7 mouse cellular contexts compared by ENCODE assay signal in the genomic region with DNA sequence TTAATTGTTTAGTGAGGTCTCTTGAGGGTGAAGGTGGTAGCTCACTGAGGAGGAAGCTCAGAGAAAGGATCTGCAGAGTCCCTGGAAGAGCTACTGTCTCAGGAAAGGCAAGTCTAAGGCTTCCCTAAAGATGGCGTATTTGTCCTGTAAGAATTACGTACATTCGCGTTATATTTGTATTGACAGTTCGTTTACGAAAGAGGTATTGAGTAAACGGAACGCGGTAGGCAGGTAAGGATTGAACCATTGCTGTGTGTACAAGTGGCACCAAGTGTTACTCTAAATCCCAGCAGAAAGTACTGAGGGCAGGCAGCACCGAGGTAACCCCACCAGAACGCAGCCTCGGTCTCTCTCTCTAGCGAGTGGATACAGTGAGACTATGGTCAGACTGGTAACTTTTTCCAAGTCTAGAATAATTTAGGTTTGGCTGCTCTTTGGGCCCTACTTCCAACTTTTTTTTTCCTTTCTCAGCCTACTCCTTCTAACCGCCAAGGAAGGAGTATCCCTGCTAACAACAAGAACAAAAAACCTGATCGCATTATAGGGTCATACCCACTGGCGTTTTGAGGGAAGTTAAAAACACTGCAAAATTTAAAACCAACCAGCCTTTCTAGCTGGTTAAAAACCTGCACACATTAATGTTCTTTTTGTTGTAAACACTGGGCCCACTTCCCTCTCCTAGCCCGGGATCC. TPM values are rescaled to one million over a fixed set of nuclear protein-coding genes. Genes with fewer than 3 reads are reported as not detected.
DNase-seq lines count a peak whose midpoint lies in the region; ATAC-seq and TF ChIP-seq lines count a peak whose summit lies in the region.

A gene (plus strand): TSS at position 45 of the 692 bp plus-strand sequence.

- peak within 1 kb of the TSS; percentile 99 for H3K9ac ChIP-seq in heart, embryonic 12.5 days
- H3K9ac ChIP-seq in kidney, embryonic 16.5 days (replicated peaks; ENCODE audit: low read length): peak within 1 kb of the TSS; percentile 99
- peak within 1 kb of the TSS; percentile 99 for H3K9ac ChIP-seq in lung, embryonic 16.5 days (ENCODE audit: low read length)

- peaks cover 5% of the 10 kb centered on the region; the same call in 1 of the 2 replicates for H3K27me3 ChIP-seq in E14TG2a.4 (ENCODE audit: insufficient read depth, low read length)
- no peaks in the 10 kb centered on the region for H3K27me3 ChIP-seq in heart, embryonic 12.5 days (replicated peaks)
- no peaks in the 10 kb centered on the region for H3K27me3 ChIP-seq in kidney, embryonic 16.5 days (ENCODE audit: insufficient read depth, low read length)
- no peaks in the 10 kb centered on the region for H3K27me3 ChIP-seq in lung, embryonic 16.5 days (ENCODE audit: control insufficient read depth, insufficient read depth, low read depth, low read length)
- peaks cover 23% of the 10 kb centered on the region for H3K27me3 ChIP-seq in small intestine, adult 2 months (ENCODE audit: control insufficient read depth, insufficient read depth, low read length)

- peaks cover 26% of the 10 kb centered on the region for H3K4me1 ChIP-seq in E14TG2a.4 (replicated peaks; ENCODE audit: low read depth, low read length)
- H3K4me1 ChIP-seq in embryonic fibroblast, embryonic 13.5 days (ENCODE audit: control insufficient read depth, insufficient read depth, low read length): peaks cover 3% of the 10 kb centered on the region; the same call in 1 of the 2 replicates
- peaks cover 19% of the 10 kb centered on the region for H3K4me1 ChIP-seq in heart, embryonic 12.5 days (replicated peaks)
- H3K4me1 ChIP-seq in kidney, embryonic 16.5 days (ENCODE audit: insufficient read depth, low read length): peaks cover 29% of the 10 kb centered on the region
- H3K4me1 ChIP-seq in lung, embryonic 16.5 days (replicated peaks; ENCODE audit: control insufficient read depth, insufficient read depth, low read length): peaks cover 19% of the 10 kb centered on the region
- H3K4me1 ChIP-seq in small intestine, adult 2 months (ENCODE audit: control insufficient read depth, insufficient read depth, insufficient read length, low read length): no peaks in the 10 kb centered on the region

- peak; percentile 47 for TF ChIP-seq POLR2A in embryonic fibroblast, embryonic 13.5 days (IDR thresholded peaks at IDR 0.05; ENCODE audit: low read depth, low read length)
- TF ChIP-seq POLR2A in small intestine, adult 2 months (IDR thresholded peaks at IDR 0.05; ENCODE audit: low read depth, low read length): no peak

- DNase-seq in R1 (ENCODE audit: low read depth, low spot score): peak; percentile 44

- peak; percentile 11; the same call in 1 of the 2 replicates for ATAC-seq in heart, embryonic 12.5 days (ENCODE audit: insufficient number of reproducible peaks, low FRiP score)
- ATAC-seq in kidney, embryonic 16.5 days (ENCODE audit: low FRiP score, low TSS enrichment): peak; percentile 35
- peak; percentile 29 for ATAC-seq in lung, embryonic 16.5 days (ENCODE audit: low read depth)

- H3K27ac ChIP-seq in embryonic fibroblast, embryonic 13.5 days (ENCODE audit: insufficient read depth, low read length): peak within 1 kb of the TSS; percentile 93
- H3K27ac ChIP-seq in heart, embryonic 12.5 days (ENCODE audit: poor library complexity, severe bottlenecking): peak within 1 kb of the TSS; percentile 99
- H3K27ac ChIP-seq in kidney, embryonic 16.5 days (ENCODE audit: low read length): peak within 1 kb of the TSS; percentile 99
- H3K27ac ChIP-seq in lung, embryonic 16.5 days (ENCODE audit: low read length): peak within 1 kb of the TSS; percentile 99
- peak within 1 kb of the TSS; percentile 8 for H3K27ac ChIP-seq in small intestine, adult 2 months (ENCODE audit: insufficient read depth, low read depth, low read length)

- peak within 1 kb of the TSS; percentile 75 for H3K4me2 ChIP-seq in heart, embryonic 12.5 days
- peak within 1 kb of the TSS; percentile 57 for H3K4me2 ChIP-seq in kidney, embryonic 16.5 days (replicated peaks; ENCODE audit: low read depth, low read length)
- H3K4me2 ChIP-seq in lung, embryonic 16.5 days (ENCODE audit: low read depth, low read length): peak within 1 kb of the TSS; percentile 72

- no peaks in the 10 kb centered on the region for H3K9me3 ChIP-seq in E14TG2a.4 (ENCODE audit: low read length)
- no peaks in the 10 kb centered on the region for H3K9me3 ChIP-seq in heart, embryonic 12.5 days (replicated peaks)
- no peaks in the 10 kb centered on the region for H3K9me3 ChIP-seq in kidney, embryonic 16.5 days (ENCODE audit: low read length)
- H3K9me3 ChIP-seq in lung, embryonic 16.5 days (ENCODE audit: control insufficient read depth, low read length): no peaks in the 10 kb centered on the region

- WGBS in heart, embryonic 12.5 days: 2% methylated on average over 17 of the region's 17 CpGs
- WGBS in kidney, embryonic 16.5 days: 3% methylated on average over 17 of the region's 17 CpGs
- under 1% methylated on average over 17 of the region's 17 CpGs for WGBS in lung, embryonic 16.5 days
- WGBS in small intestine, adult 2 months: 10% methylated on average over 17 of the region's 17 CpGs

- peak within 1 kb of the TSS; percentile 91 for H3K4me3 ChIP-seq in E14TG2a.4 (replicated peaks; ENCODE audit: low read length)
- peak within 1 kb of the TSS; percentile 94 for H3K4me3 ChIP-seq in embryonic fibroblast, embryonic 13.5 days (ENCODE audit: insufficient read depth, low read length)
- H3K4me3 ChIP-seq in heart, embryonic 12.5 days: peak within 1 kb of the TSS; percentile 97
- H3K4me3 ChIP-seq in kidney, embryonic 16.5 days (ENCODE audit: low read length): peak within 1 kb of the TSS; percentile 96
- peak within 1 kb of the TSS; percentile 91 for H3K4me3 ChIP-seq in lung, embryonic 16.5 days (ENCODE audit: low read length)
- peak within 1 kb of the TSS; percentile 66 for H3K4me3 ChIP-seq in small intestine, adult 2 months (ENCODE audit: low read depth, low read length)

- no peaks in the 10 kb centered on the region for H3K36me3 ChIP-seq in E14TG2a.4 (ENCODE audit: insufficient read depth, low read length)
- H3K36me3 ChIP-seq in heart, embryonic 12.5 days: no peaks in the 10 kb centered on the region
- H3K36me3 ChIP-seq in kidney, embryonic 16.5 days (ENCODE audit: insufficient read depth, low read length): no peaks in the 10 kb centered on the region
- H3K36me3 ChIP-seq in lung, embryonic 16.5 days (ENCODE audit: control insufficient read depth, insufficient read depth, low read length): no peaks in the 10 kb centered on the region
- H3K36me3 ChIP-seq in small intestine, adult 2 months (ENCODE audit: control insufficient read depth, insufficient read depth, low read length): no peaks in the 10 kb centered on the region

- TF ChIP-seq CTCF in E14TG2a.4 (conservative IDR thresholded peaks at IDR 0.05; ENCODE audit: low read length): no peak
- no peak for TF ChIP-seq CTCF in embryonic fibroblast, embryonic 13.5 days (IDR thresholded peaks at IDR 0.05; ENCODE audit: borderline replicate concordance, insufficient read depth, low read length)
- TF ChIP-seq CTCF in small intestine, adult 2 months (IDR thresholded peaks at IDR 0.05; ENCODE audit: extremely low read depth, insufficient read length, insufficient replicate concordance, low read depth, low read length): no peak

RNA-seq across cellular contexts. Expression of the gene that starts here (rescaled TPM):
- 106 and 131 TPM in 2 replicates for polyA plus RNA-seq in embryonic fibroblast, embryonic 13.5 days (2011; ENCODE audit: insufficient read length, low read depth, missing spikeins)
- 170 and 175 TPM in 2 replicates for polyA plus RNA-seq in heart, embryonic 12.5 days (2016; fragmentation: Nextera tagmentation; extraction: Ambion mirVana)
- 119 and 122 TPM in 2 replicates for polyA plus RNA-seq in kidney, embryonic 16.5 days (2015; fragmentation: Nextera tagmentation; extraction: Ambion mirVana)
- polyA plus RNA-seq in lung, embryonic 16.5 days (2015; fragmentation: Nextera tagmentation; extraction: Ambion mirVana): 105 and 115 TPM in 2 replicates
- 0.96 and 1.4 TPM in 2 replicates for polyA plus RNA-seq in small intestine, adult 2 months (2012; rRNA removed)

Comparison
In these comparisons a context has a peak if more than half of its experiments do, and no peak if none do; other contexts are left out.
1. Peak in every context shown above with its lines: DNase-seq, ATAC-seq, H3K4me3 ChIP-seq and H3K27ac ChIP-seq.
2. RNA of the gene that starts here (polyA plus RNA-seq): 170 to 175 TPM in heart, embryonic 12.5 days, 106 to 131 TPM in embryonic fibroblast, embryonic 13.5 days, 119 to 122 TPM in kidney, embryonic 16.5 days and 105 to 115 TPM in lung, embryonic 16.5 days; 0.96 to 1.4 TPM in small intestine, adult 2 months; every median in the first group is over 10 times any median in the second.
3. H3K27ac ChIP-seq: peak in every context shown above with its lines; median percentile 99 in heart, embryonic 12.5 days; 99 in kidney, embryonic 16.5 days; 99 in lung, embryonic 16.5 days; 93 in embryonic fibroblast, embryonic 13.5 days; 8 in small intestine, adult 2 months.